Mouse (Mus musculus) A20 (cell line): ENCODE measurements at regions not wholly inside any gene's neighbourhood (a gene's known extent, or its start where the extent isn't known, plus 50 kb on each side); places are given as distances from the start of the nearest gene placed in this dataset.
A peak's percentile ranks its signal among the peaks of the same experiment; 100 is the strongest.

Source experiments
- DNase-seq: peaks from one replicate; pipeline ENCODE4 v3.0.0-alpha.2; 2011; ENCODE audit warnings: low read depth, low spot score

GRCm38 (mm10) chr3:148186704-148187103 lies 803.7 kb downstream of the Adgrl2 start:
- no peak for DNase-seq

- DNase-seq = no peak
Observed at GRCm38 (mm10) chr3:148167556-148167955, 822.8 kb downstream of the Adgrl2 start.

- DNase-seq = no peak
Observed at GRCm38 (mm10) chr3:148159059-148159458, 831.3 kb downstream of the Adgrl2 start.

GRCm38 (mm10) chr3:148158533-148158932 lies 831.8 kb downstream of the Adgrl2 start:
- DNase-seq = no peak

GRCm38 (mm10) chr3:148143776-148144175 lies 846.6 kb downstream of the Adgrl2 start:
- DNase-seq = no peak

GRCm38 (mm10) chr3:148136791-148137251 lies 853.5 kb downstream of the Adgrl2 start:
- no peak for DNase-seq

GRCm38 (mm10) chr3:148134646-148135045 lies 855.7 kb downstream of the Adgrl2 start:
- no peak for DNase-seq

- no peak for DNase-seq
Observed at GRCm38 (mm10) chr3:148115576-148115975, 874.8 kb downstream of the Adgrl2 start.

GRCm38 (mm10) chr3:148112204-148112603 lies 878.2 kb downstream of the Adgrl2 start:
- DNase-seq = no peak

- DNase-seq = no peak
Observed at GRCm38 (mm10) chr3:148107031-148107430, 883.3 kb downstream of the Adgrl2 start.

GRCm38 (mm10) chr3:148093930-148094329 lies 896.4 kb downstream of the Adgrl2 start:
- DNase-seq = no peak

GRCm38 (mm10) chr3:148075841-148076240 lies 914.5 kb downstream of the Adgrl2 start:
- no peak for DNase-seq

GRCm38 (mm10) chr3:148066701-148067100 lies 923.7 kb downstream of the Adgrl2 start:
- DNase-seq = no peak

GRCm38 (mm10) chr3:148056074-148056473 lies 934.3 kb downstream of the Adgrl2 start:
- no peak for DNase-seq

GRCm38 (mm10) chr3:148052516-148052915 lies 937.8 kb downstream of the Adgrl2 start:
- DNase-seq = no peak

GRCm38 (mm10) chr3:148048247-148048646 lies 942.1 kb downstream of the Adgrl2 start:
- no peak for DNase-seq

GRCm38 (mm10) chr3:148032532-148032931 lies 957.8 kb downstream of the Adgrl2 start:
- no peak for DNase-seq

GRCm38 (mm10) chr3:148005831-148006230 lies 984.5 kb downstream of the Adgrl2 start:
- DNase-seq = no peak

- peak; percentile 3 for DNase-seq
Observed at GRCm38 (mm10) chr3:148004006-148004405, 986.3 kb downstream of the Adgrl2 start.

- no peak for DNase-seq
Observed at GRCm38 (mm10) chr3:147999330-147999953, 990.9 kb downstream of the Adgrl2 start.

- DNase-seq = no peak
Observed at GRCm38 (mm10) chr3:147991738-147992137, 998.6 kb downstream of the Adgrl2 start.

GRCm38 (mm10) chr3:147990831-147991230 lies 999.5 kb downstream of the Adgrl2 start:
- no peak for DNase-seq

- DNase-seq = no peak
Observed at GRCm38 (mm10) chr3:147982831-147983230, 1007.5 kb downstream of the Adgrl2 start.

- no peak for DNase-seq
Observed at GRCm38 (mm10) chr3:147981621-147982020, 1008.7 kb downstream of the Adgrl2 start.
